Mouse (Mus musculus) bone marrow macrophage, adult 2 months (primary cell): ENCODE results near the gene Clint1.

ENCODE experiments used
- CTCF ChIP-seq: IDR thresholded peaks from 2 replicates; pipeline ENCODE4 v1.5.1; 2012; ENCODE audit warnings: low read depth, mild to moderate bottlenecking, low read length, moderate library complexity
- POLR2A ChIP-seq: IDR thresholded peaks from 2 replicates; pipeline ENCODE4 v1.6.1; 2012; ENCODE audit warnings: mild to moderate bottlenecking, low read depth, low read length, borderline replicate concordance

DNA sequence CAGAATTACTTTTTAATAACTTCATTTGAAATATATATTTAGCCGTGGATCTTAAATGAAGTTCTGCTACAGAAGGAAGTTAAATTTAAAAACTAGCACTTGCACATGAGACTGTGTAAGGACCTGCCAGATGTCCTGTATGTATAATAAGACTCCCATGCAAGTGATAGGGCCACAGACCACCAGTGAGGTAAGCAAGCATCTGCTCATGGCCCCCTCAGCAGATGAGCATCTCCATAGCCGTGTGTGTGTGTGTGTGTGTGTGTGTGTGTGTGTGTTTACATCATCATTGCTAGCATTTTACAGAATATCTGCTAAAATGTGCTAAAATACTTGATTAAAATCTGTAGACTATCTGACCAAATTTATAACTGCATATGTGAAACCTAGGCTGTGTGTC lies 45.5 kb downstream of the Clint1 start:
- TF ChIP-seq CTCF (no peak), POLR2A (no peak)
